Mouse (Mus musculus) spleen, postnatal 14 days (tissue): ENCODE results near the gene Rabac1.

Experiments used
- DNase-seq, 2 experiments: peaks; one replicate each; pipeline ENCODE4 v3.0.0; 2021 to 2022; ENCODE audit warnings: low spot score in 2 of 2

Gene Rabac1

DNA sequence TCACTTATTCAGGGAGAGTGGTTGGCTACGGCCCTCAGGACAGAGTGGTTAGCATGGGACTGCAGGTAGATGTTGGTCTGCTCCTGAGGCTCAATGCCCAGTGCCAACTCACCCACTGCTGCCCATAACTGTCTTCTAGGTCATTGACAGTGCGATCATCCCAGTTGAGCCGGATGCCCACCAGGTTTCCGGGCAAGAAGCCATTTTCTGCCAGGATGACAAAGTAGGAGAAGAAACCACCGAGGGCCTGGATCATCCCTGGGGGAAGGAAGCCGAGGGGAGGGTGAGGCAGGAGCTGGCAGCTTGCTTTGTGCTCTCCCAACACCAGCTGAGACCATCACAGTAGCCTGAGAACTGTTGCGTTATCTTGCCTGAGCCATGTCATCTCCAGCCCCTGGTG, 7.9 kb upstream of the Rabac1 start:
- DNase-seq, result no peak

DNA sequence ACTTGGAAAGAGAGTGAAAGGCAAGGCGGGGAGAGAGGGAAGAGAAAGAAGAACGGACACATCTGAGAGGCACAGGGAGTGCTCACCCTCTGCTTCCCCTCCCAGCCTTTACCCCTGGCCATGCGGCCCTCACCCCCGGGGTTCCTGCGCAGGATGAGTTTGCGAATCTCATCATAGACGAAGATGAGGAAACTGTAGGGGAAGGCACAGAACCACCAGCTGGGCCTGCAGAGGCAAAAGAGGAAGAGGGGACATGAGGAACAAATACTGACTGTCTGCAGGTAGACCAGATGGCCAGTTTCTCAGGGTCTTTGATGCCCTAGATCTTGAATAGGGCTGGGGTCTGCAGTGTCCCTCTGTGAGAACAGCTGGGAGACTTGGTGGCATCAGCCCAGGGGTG, 6.2 kb upstream of the Rabac1 start:
- DNase-seq, result no peak

DNA sequence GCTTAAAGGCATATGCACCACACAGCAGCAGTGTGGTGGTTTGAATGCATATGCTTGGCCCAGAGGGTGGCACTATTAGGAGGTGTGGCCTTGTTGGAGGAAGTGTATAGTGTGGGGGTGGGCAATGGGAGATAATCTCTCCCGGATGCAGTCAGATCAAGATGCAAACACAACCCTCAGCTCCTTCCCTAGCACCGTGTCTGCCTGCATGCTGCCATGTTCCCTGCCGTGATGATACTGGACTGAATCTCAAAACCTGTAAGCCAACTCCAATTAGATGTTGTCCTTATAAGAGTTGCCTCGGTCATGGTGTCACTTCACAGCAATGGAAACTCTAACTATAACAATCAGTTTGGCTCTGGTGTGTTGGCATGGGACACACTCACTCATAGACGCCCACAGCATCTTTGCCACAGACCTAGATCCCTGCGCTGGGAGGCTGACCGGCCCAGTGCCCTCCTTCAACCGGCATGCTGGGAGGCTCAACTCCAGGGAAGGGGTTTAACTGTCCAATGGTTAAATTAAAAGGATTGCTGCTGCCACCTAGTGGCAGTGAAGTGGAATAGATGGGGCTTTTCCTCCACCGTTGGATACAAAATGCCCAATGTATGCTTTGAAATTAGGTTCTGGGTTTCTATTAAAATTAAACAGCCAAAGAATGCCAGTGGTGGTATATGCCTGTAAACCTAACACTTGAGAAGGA, 2.5 kb upstream of the Rabac1 start:
- peak in 1 of 2 experiments; percentile 20 for DNase-seq

DNA sequence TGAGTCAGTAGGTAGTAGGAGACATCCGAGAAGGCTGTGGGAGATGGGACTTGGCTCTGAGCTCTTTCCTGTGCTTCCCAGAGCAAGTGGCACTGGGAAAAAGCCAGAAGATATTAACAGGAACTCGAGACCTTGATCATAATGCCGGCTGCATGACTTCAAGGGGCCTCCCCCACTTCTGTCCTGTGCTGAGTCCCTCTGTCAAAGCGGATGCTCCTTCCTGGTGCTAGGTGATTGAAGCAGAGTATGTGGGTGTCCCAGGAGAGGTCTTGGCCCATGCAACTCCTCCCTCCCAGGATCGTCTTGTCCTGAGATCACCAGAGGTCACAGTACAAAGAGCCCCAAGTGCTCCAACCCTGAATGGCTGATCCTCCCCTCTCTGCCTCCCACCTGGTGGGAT, 1.3 kb upstream of the Rabac1 start:
- DNase-seq, result no peak

DNA sequence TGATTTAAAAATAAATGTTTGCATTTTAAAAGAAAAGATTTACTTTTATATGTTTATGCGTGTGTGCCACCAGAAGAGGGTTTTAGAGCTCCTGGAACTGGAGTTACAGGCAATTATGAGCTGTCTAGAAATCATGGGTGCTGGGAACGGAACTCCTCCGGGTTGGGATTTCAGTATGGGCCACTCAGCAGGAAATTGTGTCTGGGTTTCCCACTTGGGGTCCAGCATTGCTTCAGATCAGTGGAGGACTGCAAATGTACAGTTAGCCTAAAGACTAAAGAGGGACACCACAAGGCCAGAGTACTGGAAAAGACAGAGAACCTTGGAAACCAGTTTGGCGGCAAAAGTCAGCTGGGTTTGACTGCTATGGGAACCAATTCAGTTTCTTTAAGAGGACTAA, 654 bp upstream of the Rabac1 start:
- no peak for DNase-seq

DNA sequence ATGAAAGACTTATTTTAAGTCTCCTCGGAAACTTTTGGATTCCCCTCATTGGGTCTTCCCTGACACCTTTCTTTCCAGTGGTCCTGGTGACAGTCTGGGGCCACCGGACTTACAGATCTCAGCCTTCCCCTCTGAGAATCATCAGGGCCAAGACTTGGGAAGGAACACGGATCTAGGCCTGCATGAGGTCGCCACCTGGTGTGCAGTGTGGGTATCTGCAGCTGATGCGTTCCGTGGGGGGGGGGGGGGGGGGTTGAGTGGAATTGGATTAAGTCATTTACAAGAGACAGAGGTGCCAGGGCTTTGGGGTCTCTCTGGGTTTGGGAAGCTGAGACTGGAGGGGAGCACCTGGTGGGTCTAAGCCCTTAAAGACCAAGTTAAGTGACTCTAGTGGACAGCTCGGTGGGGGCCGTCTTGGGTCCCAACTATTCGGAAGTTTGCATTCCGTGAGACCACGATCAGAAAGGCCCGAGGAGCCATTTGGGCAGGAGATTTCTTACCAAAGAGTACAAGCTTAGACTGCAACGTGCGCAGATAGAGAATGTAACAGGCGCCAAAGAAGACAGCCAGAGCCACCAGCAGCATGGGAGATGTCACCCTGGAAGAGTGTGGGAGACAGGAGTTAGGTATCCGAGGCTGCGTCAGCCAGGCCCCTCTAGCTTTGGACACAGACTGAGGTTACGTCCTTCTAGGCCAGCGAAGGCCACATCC, 1.1 kb downstream of the Rabac1 start:
- DNase-seq, result peak in 1 of 2 experiments; percentile 34

DNA sequence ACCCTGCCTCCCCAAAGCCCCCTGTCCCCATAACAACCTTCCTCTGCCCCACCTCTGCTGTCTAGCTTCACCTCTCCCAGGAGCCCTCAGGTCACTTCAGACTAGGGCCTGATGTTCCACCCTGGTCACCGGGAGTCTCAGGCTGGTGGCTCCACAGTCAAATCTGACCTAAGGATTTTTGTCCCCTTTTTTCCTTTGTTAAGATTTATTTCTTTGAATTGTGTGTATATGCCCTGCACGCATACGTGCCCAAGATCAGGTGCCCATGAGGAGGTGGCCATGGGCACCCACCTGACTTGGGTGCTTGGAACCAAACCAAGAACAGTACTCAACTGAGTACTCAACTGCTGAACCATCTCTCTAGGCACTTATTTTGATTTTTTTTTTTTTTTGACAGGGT, 2.2 kb downstream of the Rabac1 start:
- no peak for DNase-seq

DNA sequence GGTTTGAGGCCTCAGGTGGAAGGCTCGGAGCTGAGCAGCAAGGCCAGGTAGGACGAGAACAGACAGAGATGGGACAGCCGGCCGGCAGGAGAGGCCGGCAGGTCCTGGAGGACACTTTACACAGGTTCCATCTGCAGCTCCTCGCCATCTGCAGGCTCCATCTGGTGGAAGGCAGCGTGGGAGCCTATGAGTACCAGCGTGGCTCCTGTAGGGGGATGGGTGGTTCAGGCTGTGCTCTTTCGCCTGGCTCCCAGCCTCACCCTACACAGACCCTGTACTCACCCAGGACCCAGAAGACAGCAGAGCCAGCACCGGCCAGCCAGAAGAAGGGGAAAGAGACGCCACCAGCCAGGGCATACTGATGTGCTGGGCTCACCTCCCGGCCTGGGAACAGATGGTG, 2.7 kb downstream of the Rabac1 start:
- DNase-seq, result no peak

DNA sequence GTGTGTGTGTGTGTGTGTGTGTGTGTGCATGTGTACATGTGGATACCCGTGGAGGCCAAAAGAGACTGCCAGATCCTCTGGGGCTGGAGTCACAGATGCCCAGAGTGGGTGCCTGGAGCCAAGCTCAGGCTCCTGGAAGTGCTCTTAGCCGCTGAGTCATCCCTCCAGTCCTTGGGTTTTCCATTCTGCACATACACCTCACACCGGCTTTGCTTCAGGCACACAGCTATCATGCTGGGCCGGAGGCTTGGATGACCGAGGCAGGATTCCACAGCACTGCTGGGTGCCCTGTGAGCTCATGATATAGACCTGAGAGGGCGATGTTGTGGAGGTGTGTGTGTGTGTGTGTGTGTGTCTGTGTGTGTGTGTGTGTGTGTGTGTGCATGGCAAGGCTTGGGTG, 4.1 kb downstream of the Rabac1 start:
- DNase-seq, result no peak

DNA sequence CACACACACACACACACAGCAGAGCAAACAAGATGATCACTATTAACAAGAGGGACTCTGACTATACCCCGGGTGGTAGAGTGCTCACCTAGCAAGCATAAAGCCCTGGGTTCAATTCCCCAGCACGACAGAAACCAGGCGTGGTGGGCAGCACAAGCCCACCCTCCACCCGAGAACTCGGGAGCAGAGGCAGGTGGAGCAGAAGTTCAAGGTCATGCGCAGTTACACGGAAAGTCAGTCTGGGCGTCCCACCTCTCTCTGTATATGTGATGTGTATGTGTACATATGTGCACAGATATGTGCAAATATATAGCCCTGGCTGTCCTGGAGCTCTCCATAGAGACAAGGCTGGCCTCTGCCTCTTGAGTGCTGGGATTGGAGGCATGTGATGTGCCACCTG, 4.6 kb downstream of the Rabac1 start:
- DNase-seq, result no peak

DNA sequence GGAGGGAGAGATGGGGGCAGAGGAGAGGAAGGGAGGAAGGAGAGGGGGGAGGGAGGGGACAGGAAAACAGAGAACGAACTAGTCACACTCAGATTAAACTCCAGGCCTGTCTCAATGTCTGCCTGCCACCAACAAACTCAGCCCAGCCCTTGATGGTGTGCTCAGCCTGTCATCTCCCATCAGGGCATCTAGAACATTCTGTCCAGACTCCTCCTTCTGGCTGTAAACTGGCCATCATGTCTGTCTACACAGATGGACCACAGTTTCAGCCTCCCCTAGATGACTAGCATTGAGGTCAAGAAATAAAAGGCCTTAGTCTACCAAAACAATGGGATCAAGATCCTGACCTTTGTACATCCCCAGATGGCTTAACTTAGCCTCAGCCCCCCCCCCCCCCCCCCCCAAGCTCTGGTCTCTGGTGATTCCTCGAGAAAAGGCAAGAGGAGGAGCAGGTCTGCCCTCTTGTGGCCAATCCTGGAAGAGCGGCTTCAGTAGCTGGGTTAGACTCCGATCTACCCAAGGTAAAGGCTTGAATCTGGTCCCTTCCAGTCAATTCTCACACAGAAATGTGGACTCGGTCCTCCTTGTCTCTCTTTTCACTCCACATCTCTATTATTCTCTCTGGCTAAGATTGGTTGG, 7.5 kb downstream of the Rabac1 start:
- DNase-seq, result peak; percentile 56 to 78

DNA sequence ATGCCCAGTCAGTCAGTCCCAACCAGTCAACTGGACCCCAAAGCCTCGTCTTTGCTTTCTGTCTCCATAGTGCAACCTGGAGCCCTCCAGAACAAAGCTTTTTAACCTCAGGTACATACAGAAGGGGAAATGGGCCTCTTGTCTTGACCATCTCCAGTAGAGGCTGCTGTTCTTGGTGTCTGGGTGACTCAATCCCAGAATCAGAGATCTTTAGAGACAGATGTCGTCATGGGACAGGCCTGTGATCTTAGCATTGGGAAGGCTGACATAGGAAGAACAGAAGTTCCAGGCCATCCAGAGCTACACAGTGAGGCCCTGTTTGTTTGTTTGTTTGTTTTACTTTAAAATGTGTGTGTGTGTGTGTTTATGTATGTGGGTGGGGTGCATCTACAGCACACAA, 8.3 kb downstream of the Rabac1 start:
- DNase-seq, result no peak

DNA sequence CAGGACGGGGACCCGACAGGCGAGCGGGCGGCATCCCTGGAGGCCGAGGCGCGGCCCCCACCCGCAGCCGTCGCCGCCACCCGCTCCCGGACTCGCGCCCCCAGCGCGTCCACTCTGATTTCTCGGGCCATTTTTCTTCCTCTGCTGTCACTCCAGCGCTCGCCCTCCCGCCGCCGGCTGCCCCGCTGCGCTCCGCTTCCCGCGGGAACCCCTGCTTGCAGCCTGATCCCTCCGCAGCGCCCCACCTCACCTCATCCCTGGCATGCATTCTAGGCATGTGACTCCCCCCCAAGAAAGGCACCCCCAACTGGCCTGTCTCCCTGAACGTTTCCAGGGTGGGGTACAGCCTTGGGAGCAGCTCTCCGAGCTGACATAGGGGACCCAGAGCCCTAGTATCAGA, 17.3 kb downstream of the Rabac1 start:
- DNase-seq, result no peak

DNA sequence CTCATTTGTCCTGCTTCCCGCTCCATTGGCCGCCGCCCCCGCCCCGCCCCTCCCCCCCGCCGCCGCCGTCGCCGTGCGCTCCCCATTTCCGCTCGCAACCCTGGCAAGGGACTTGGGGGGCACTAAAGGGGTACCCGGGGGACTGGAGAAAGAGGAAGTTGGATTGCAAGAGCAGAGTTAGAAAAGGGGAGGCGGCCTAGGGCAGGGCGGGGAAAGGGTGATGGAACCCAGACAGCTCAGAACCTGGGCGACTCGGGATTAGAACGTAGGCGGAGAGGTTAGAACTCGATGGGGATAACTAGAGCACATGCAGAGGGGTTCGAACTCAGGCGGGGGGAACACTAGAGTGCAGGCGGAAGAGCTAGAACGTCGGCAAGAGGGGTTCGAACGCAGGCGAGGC, 18.1 kb downstream of the Rabac1 start:
- peak; percentile 17 to 44 for DNase-seq

DNA sequence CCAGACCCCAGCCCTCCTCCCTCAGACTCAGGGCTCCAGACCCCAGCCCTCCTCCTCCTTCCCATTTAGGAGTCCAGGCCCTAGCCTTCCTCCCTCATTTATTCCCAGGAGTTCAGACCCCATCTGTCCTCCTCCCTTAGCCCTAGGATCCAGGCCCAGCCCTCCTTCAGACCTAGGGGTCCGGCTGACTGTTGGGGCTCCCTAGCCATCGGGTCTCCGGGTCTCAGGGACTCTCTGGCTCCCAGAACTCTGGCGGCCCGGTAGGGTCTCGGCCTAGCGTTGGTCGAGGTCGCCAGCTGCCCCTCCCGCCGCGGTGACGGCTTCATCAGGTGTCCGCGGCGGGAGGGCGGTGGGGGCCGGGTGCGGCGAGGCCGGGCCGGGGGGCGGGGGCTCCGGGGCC, 18.6 kb downstream of the Rabac1 start:
- DNase-seq, result no peak

DNA sequence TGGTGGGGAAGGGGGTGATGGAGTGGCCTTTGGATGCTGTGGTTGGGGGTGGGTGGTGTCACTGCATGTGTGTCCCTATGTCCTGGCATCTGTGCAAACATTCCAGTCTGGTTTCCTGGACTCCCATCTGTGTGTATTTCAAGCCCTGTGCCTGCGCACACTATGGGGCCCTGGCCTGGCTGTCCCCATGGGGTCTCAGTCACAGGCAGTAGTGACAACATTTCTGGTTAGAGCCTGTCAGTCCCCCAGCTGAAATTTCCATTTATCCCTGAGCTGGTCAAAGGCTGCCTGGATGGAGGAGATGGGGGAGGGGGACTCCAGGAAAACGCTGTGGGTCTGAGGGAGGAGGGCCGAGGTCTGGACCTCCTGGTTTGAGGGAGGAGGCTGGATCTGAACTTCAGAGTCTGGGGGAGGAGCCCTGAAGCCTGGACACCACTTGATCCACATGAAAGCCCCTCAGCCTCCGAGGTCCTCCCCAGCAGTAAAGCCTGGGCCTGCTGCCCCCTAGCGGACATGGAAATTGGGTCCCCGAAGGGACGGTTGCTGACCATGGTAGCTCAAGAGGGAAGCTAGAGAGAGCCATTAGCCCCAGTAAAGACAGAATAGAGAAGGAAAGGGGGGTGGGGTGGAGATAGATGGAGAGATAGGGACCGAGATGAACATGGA, 22.5 kb downstream of the Rabac1 start:
- peak; percentile 64 to 75 for DNase-seq

DNA sequence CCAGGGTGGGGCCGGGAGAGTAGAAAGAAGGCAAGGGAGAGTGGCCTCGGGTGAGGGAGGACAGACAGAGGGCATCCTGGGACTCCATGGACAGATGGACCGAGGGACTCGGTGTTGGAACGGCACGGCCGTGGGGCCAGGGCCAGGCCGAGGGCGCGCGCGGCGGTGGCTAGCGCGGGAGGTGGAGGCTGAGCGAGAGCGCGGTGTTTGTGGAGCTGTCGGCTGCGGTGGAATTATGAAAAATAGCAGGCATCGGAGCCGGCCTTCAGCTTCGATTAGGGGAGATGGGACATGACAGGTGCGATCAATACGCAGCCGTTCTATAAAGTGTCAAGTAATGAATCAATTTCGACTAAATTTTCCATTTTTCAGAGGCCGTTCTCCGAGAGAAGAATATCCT, 23.8 kb downstream of the Rabac1 start:
- no peak for DNase-seq

DNA sequence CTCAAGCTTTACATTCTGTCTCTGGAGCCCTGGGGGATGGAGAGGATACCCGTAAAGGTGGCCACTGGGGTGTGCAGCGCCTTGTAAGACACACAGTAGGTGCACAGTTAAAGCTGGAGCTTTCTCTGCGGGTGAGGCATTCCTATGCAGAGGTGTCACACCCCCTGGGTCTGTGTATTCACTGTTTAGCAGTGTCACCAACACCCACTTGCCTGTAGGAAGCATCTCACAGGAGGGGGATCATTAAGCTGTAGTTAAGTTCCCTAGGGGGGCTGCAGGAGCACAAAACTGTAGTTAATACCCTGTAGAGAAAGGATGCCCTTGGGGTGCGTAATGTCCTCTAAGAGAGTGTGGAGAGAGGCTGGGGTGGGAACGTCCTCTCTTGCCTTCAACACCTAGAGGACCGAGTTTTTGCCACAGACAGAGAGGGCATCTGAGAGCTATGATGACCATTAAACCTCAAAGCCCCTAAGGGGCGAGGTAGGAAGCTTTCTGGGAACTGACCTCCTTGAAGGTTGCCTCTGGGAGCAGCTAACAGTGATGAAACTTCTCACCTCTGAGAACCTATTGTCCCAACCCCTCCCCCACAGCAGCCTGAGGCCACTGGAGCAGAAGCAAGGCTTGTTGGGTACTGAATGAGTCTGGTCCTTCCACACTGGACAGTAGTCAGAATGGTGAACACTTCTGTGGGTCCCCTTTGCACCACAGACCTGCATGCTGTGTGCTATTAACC, 25.1 kb downstream of the Rabac1 start:
- DNase-seq, result no peak

DNA sequence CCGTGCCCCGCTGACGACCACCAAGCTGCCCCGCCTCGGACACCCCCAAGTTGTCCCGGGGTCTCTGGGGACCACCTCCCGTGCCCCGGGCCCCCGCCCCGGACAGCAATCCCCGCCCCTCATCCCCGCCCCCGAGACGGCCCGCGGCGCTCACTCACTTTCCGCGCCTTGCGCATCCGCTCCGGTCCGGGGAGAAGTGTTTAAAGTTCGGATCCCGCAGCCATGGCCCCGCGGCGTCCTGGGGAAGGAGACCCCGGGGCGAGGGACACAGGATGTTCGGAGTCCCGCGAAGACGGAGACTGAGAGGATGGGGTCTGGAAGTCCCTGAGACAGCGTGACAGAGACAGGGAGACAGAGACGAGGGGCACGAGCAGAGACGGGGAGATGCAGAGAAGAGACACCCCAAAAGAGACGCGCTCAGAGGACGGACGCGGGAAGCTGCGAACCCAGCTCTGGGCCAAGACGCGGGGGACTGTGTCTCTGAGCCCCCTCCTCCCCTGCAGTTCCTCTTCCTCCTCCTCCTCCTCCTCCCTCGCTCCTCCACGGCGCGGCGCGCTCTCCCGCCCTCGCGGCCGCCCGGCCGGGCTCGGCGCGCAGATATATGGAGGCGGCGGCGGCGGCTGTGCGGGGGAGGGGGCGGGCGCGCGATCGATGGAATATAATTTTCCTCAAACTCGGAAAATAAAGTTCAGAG, 28.1 kb downstream of the Rabac1 start, which contains the start of gene Gm4881:
TSS of gene Gm4881 (minus strand) at position 238 of the 694 bp plus-strand sequence.
- no peak for DNase-seq

DNA sequence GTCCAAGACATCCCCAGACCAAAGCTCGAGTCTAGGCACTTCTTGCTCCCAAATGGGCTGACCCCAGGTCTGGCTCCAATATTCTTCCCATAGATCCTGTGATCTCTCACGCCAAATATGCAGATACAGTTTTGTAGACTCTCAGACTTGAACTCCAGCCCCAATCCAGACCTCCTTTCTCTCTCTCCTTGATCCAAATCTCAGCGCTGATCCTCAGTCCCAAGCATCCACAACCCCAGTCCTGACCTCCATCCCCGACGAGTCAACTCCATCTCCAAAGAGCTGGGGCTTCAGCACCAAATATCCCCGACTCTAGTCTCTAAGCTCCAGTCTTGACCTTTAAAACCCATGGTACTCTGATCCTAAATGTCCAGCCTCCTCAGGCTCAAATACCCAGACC, 28.9 kb downstream of the Rabac1 start:
- DNase-seq, result no peak

DNA sequence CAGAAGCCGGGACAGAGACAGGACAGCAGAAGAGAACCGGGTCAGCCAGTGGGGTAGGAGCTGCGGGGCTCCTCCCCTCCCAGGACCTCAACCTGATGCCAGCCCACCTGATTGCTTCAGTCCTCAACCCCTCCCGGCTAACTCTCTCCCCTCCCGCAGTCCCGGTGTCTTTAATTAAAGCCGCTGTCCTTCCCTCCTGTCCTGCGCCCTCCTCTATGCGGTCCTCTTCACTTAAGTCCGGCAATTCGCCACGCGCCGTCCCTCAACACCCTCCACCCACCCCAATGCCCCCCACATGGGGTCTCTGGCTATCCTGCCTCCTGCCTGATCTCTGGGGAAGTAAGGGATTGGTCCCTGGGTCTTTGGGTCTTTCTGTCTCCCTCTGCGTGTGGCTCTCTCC, 40.9 kb downstream of the Rabac1 start:
- no peak for DNase-seq
